Mouse (Mus musculus) liver, adult 2 months (tissue): ENCODE measurements around the gene Rhot2.

Source experiments
- CTCF ChIP-seq: fragments of 200-500 bp; IDR thresholded peaks from 2 replicates; pipeline ENCODE4 v1.5.1; 2011; ENCODE audit warnings: low read depth, low read length, control low read depth
- POLR2A ChIP-seq: fragments of 200-500 bp; IDR thresholded peaks from 2 replicates; pipeline ENCODE4 v1.6.1; 2011; ENCODE audit warnings: low read length, control low read depth; ENCODE audit not compliant: insufficient read depth; ENCODE audit errors: extremely low read depth

- TF ChIP-seq CTCF, result peak; percentile 77
- no peak for TF ChIP-seq POLR2A
Observed at GRCm38 (mm10) chr17:25813471-25813870, 31.2 kb downstream of the Rhot2 start.
